Comparison of ENCODE assay signal across 11 mouse cellular contexts in the genomic region with DNA sequence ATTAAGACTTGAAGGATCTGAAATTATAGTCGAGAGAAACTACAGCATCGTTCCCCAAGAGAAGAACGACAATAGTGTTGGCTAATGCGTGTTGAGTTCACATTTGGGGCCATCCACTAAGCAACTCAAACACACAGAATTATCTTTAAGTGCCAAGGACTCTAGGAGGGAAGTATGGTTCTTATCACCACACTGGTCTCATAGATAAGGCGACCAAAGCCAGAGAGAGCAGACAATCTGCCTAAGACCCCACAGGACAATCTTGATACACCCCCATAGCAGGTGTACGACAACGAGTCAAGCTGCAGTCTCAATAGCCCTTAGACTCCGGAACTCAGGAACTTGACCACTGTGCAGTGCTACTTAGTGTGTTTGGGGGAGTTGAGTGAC.
DNase-seq lines count a peak whose midpoint lies in the region; ATAC-seq lines count a peak whose summit lies in the region.
"Had no signal": no experiment of that assay in that cellular context is flagged by ENCODE, and none has a peak within 500 bp of the region (broad histone marks: within the 10 kb centered on the region; RNA-seq: fewer than 3 reads in every experiment).

No protein-coding gene starts in this region.

- no peak for DNase-seq in forebrain, embryonic 11.5 days (ENCODE audit: low spot score)
- no peak for DNase-seq in hindbrain, embryonic 11.5 days (ENCODE audit: low spot score)
- no peak for DNase-seq in midbrain, embryonic 14.5 days
- no peak for DNase-seq in midbrain, embryonic 10.5 days (ENCODE audit: low spot score)
- DNase-seq in embryo, embryonic 10 days (ENCODE audit: low spot score): no peak
- DNase-seq: kidney, adult 8-10 months; retina, postnatal 1 day had no signal

- H3K4me3 ChIP-seq in forebrain, embryonic 13.5 days: no peak overlapping the region
- no peak overlapping the region for H3K4me3 ChIP-seq in forebrain, embryonic 11.5 days (ENCODE audit: low read depth, low read length)
- no peak overlapping the region for H3K4me3 ChIP-seq in hindbrain, embryonic 15.5 days
- no peak overlapping the region for H3K4me3 ChIP-seq in hindbrain, embryonic 11.5 days (ENCODE audit: low read depth, low read length)
- no peak overlapping the region for H3K4me3 ChIP-seq in midbrain, embryonic 14.5 days (replicated peaks; ENCODE audit: low read depth, low read length)
- H3K4me3 ChIP-seq in midbrain, embryonic 10.5 days: no peak overlapping the region
- no peak overlapping the region for H3K4me3 ChIP-seq in stomach, embryonic 16.5 days (replicated peaks; ENCODE audit: low read length)
- H3K4me3 ChIP-seq: neural tube, embryonic 13.5 days had no signal

- peak; percentile 43 for ATAC-seq in forebrain, embryonic 13.5 days
- no peak for ATAC-seq in forebrain, embryonic 11.5 days (replicated peaks; ENCODE audit: low FRiP score)
- ATAC-seq in hindbrain, embryonic 15.5 days (ENCODE audit: low FRiP score, low read depth): no peak
- ATAC-seq in hindbrain, embryonic 11.5 days (ENCODE audit: low FRiP score): no peak
- ATAC-seq in midbrain, embryonic 14.5 days (ENCODE audit: low FRiP score, low TSS enrichment): no peak
- ATAC-seq in stomach, embryonic 16.5 days (ENCODE audit: insufficient read depth, low FRiP score): peak; percentile 17; the same call in 1 of the 2 replicates

- H3K4me1 ChIP-seq in forebrain, embryonic 13.5 days: peaks cover 29% of the 10 kb centered on the region
- H3K4me1 ChIP-seq in forebrain, embryonic 11.5 days (replicated peaks; ENCODE audit: control insufficient read depth, insufficient read depth, low read length): no peaks in the 10 kb centered on the region
- peaks cover 20% of the 10 kb centered on the region for H3K4me1 ChIP-seq in hindbrain, embryonic 15.5 days (replicated peaks)
- H3K4me1 ChIP-seq in hindbrain, embryonic 11.5 days (replicated peaks; ENCODE audit: control insufficient read depth, insufficient read depth, low read length): no peaks in the 10 kb centered on the region
- 0 out of 2 replicates have a peak, but pooled peaks cover 13% of the 10 kb centered on the region for H3K4me1 ChIP-seq in midbrain, embryonic 14.5 days (ENCODE audit: control insufficient read depth, insufficient read depth, low read length)
- H3K4me1 ChIP-seq in midbrain, embryonic 10.5 days: no peaks in the 10 kb centered on the region
- H3K4me1 ChIP-seq in stomach, embryonic 16.5 days (ENCODE audit: control insufficient read depth, insufficient read depth, low read length): peaks cover 12% of the 10 kb centered on the region

- peak overlapping the region; percentile 27; the same call in 1 of the 2 replicates for H3K27ac ChIP-seq in forebrain, embryonic 13.5 days
- no peak overlapping the region for H3K27ac ChIP-seq in forebrain, embryonic 11.5 days (ENCODE audit: low read depth, low read length)
- H3K27ac ChIP-seq in hindbrain, embryonic 15.5 days (replicated peaks): no peak overlapping the region
- H3K27ac ChIP-seq in hindbrain, embryonic 11.5 days (ENCODE audit: low read depth, low read length): no peak overlapping the region
- 0 out of 2 replicates have a peak overlapping the region, but pooled peaks have one; percentile 2 for H3K27ac ChIP-seq in midbrain, embryonic 14.5 days (replicated peaks; ENCODE audit: low read depth, low read length)
- H3K27ac ChIP-seq in midbrain, embryonic 10.5 days (replicated peaks): no peak overlapping the region
- no peak overlapping the region for H3K27ac ChIP-seq in stomach, embryonic 16.5 days (ENCODE audit: low read length)
- H3K27ac ChIP-seq: neural tube, embryonic 13.5 days had no signal

- no peak overlapping the region for H3K9ac ChIP-seq in forebrain, embryonic 13.5 days
- H3K9ac ChIP-seq in forebrain, embryonic 11.5 days (ENCODE audit: low read length): no peak overlapping the region
- H3K9ac ChIP-seq in hindbrain, embryonic 15.5 days: no peak overlapping the region
- no peak overlapping the region for H3K9ac ChIP-seq in hindbrain, embryonic 11.5 days (ENCODE audit: low read depth, low read length)
- no peak overlapping the region for H3K9ac ChIP-seq in midbrain, embryonic 14.5 days (replicated peaks; ENCODE audit: low read length)
- no peak overlapping the region for H3K9ac ChIP-seq in stomach, embryonic 16.5 days (ENCODE audit: low read length)
- H3K9ac ChIP-seq: neural tube, embryonic 13.5 days had no signal

- WGBS in forebrain, embryonic 13.5 days: 51% methylated on average over 8 of the region's 8 CpGs
- 94% methylated on average over 8 of the region's 8 CpGs for WGBS in forebrain, embryonic 11.5 days
- WGBS in hindbrain, embryonic 15.5 days: 66% methylated on average over 8 of the region's 8 CpGs
- 91% methylated on average over 8 of the region's 8 CpGs for WGBS in hindbrain, embryonic 11.5 days
- 87% methylated on average over 8 of the region's 8 CpGs for WGBS in midbrain, embryonic 14.5 days
- WGBS in midbrain, embryonic 10.5 days: 89% methylated on average over 8 of the region's 8 CpGs
- whole genome bisulfite sequencing in stomach, embryonic 16.5 days: 38% methylated on average over 8 of the region's 8 CpGs

- no peaks in the 10 kb centered on the region for H3K9me3 ChIP-seq in forebrain, embryonic 13.5 days (replicated peaks)
- no peaks in the 10 kb centered on the region for H3K9me3 ChIP-seq in forebrain, embryonic 11.5 days (ENCODE audit: control insufficient read depth, low read length)
- no peaks in the 10 kb centered on the region for H3K9me3 ChIP-seq in hindbrain, embryonic 15.5 days
- H3K9me3 ChIP-seq in hindbrain, embryonic 11.5 days (ENCODE audit: control insufficient read depth, low read length): no peaks in the 10 kb centered on the region
- no peaks in the 10 kb centered on the region for H3K9me3 ChIP-seq in midbrain, embryonic 14.5 days (ENCODE audit: control insufficient read depth, low read length)
- H3K9me3 ChIP-seq in midbrain, embryonic 10.5 days (replicated peaks): no peaks in the 10 kb centered on the region
- H3K9me3 ChIP-seq in stomach, embryonic 16.5 days (replicated peaks; ENCODE audit: control insufficient read depth, low read length): no peaks in the 10 kb centered on the region
- H3K9me3 ChIP-seq: neural tube, embryonic 13.5 days had no signal

- H3K36me3 ChIP-seq in forebrain, embryonic 13.5 days (ENCODE audit: poor library complexity, severe bottlenecking): no peaks in the 10 kb centered on the region
- H3K36me3 ChIP-seq in forebrain, embryonic 11.5 days (ENCODE audit: control insufficient read depth, insufficient read depth, low read length): no peaks in the 10 kb centered on the region
- no peaks in the 10 kb centered on the region for H3K36me3 ChIP-seq in hindbrain, embryonic 15.5 days
- H3K36me3 ChIP-seq in hindbrain, embryonic 11.5 days (ENCODE audit: control insufficient read depth, insufficient read depth, low read length): no peaks in the 10 kb centered on the region
- H3K36me3 ChIP-seq in midbrain, embryonic 14.5 days (ENCODE audit: control insufficient read depth, insufficient read depth, low read length): no peaks in the 10 kb centered on the region
- H3K36me3 ChIP-seq in midbrain, embryonic 10.5 days: no peaks in the 10 kb centered on the region
- no peaks in the 10 kb centered on the region for H3K36me3 ChIP-seq in stomach, embryonic 16.5 days (ENCODE audit: control insufficient read depth, insufficient read depth, low read length)
- H3K36me3 ChIP-seq: neural tube, embryonic 13.5 days had no signal

- H3K4me2 ChIP-seq in forebrain, embryonic 13.5 days: 0 out of 2 replicates have a peak overlapping the region, but pooled peaks have one; percentile 23
- no peak overlapping the region for H3K4me2 ChIP-seq in forebrain, embryonic 11.5 days (ENCODE audit: low read depth, low read length, severe bottlenecking)
- 0 out of 2 replicates have a peak overlapping the region, but pooled peaks have one; percentile 0 for H3K4me2 ChIP-seq in hindbrain, embryonic 15.5 days
- no peak overlapping the region for H3K4me2 ChIP-seq in hindbrain, embryonic 11.5 days (replicated peaks; ENCODE audit: low read depth, low read length)
- no peak overlapping the region for H3K4me2 ChIP-seq in midbrain, embryonic 14.5 days (ENCODE audit: low read length)
- H3K4me2 ChIP-seq in stomach, embryonic 16.5 days (ENCODE audit: low read depth, low read length): 0 out of 2 replicates have a peak overlapping the region, but pooled peaks have one; percentile 13
- H3K4me2 ChIP-seq: neural tube, embryonic 13.5 days had no signal

- no peaks in the 10 kb centered on the region for H3K27me3 ChIP-seq in forebrain, embryonic 13.5 days
- H3K27me3 ChIP-seq in forebrain, embryonic 11.5 days (ENCODE audit: control insufficient read depth, insufficient read depth, low read length): no peaks in the 10 kb centered on the region
- H3K27me3 ChIP-seq in hindbrain, embryonic 15.5 days: no peaks in the 10 kb centered on the region
- no peaks in the 10 kb centered on the region for H3K27me3 ChIP-seq in hindbrain, embryonic 11.5 days (ENCODE audit: control insufficient read depth, insufficient read depth, low read length)
- no peaks in the 10 kb centered on the region for H3K27me3 ChIP-seq in midbrain, embryonic 14.5 days (ENCODE audit: control insufficient read depth, insufficient read depth, low read length)
- no peaks in the 10 kb centered on the region for H3K27me3 ChIP-seq in midbrain, embryonic 10.5 days (ENCODE audit: low read depth, poor library complexity, severe bottlenecking)
- H3K27me3 ChIP-seq in stomach, embryonic 16.5 days (ENCODE audit: control insufficient read depth, insufficient read depth, low read length): no peaks in the 10 kb centered on the region
- H3K27me3 ChIP-seq: neural tube, embryonic 13.5 days had no signal

Comparison
In these comparisons a context has a peak if more than half of its experiments do, and no peak if none do; other contexts are left out.
1. ATAC-seq: peak in forebrain, embryonic 13.5 days (single experiment) and stomach, embryonic 16.5 days (single experiment); none in forebrain, embryonic 11.5 days (single experiment), hindbrain, embryonic 15.5 days (single experiment), hindbrain, embryonic 11.5 days (single experiment) and midbrain, embryonic 14.5 days (single experiment).
2. H3K27ac ChIP-seq: peak in forebrain, embryonic 13.5 days (single experiment) and midbrain, embryonic 14.5 days (single experiment); none in forebrain, embryonic 11.5 days (single experiment), hindbrain, embryonic 15.5 days (single experiment), hindbrain, embryonic 11.5 days (single experiment), midbrain, embryonic 10.5 days (single experiment) and stomach, embryonic 16.5 days (single experiment).
3. H3K4me2 ChIP-seq: peak in forebrain, embryonic 13.5 days (single experiment), hindbrain, embryonic 15.5 days (single experiment) and stomach, embryonic 16.5 days (single experiment); none in forebrain, embryonic 11.5 days (single experiment), hindbrain, embryonic 11.5 days (single experiment) and midbrain, embryonic 14.5 days (single experiment).